Mouse (Mus musculus): ENCODE results near the gene Map3k10.
A peak's percentile ranks its signal among the peaks of the same experiment; 100 is the strongest.

The Map3k10 gene

GRCm38 (mm10) chr7:27674522-27675221, at the start of gene Map3k10:
Gene Map3k10 (minus strand): TSS chr7:27674598.
- DNase-seq (ENCODE audit: low read depth, low spot score): peak; percentile 96

GRCm38 (mm10) chr7:27721951-27722350, 47.6 kb upstream of the Map3k10 start:
- no peak for DNase-seq (ENCODE audit: low read depth, low spot score)

DNA sequence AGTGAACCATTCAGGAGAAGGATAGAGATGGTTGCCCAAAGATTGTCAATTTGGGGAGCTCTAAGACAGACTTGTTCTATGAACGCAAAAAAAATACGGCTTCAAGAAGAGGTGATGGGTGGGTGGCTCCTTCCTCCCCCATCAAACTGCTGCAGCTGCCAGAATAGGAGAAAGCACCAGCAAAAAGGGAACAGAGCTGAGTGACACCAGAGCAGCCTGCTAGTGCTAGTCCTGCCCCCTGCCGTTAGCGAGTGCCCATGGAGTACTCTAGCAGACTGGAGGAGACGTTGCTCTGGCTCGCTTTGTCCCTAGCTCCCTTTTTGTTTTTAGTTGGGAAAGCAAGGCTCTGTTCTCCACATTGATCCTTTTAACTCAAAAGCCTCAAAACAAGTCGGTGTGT, 36.0 kb upstream of the Map3k10 start:
- DNase-seq (ENCODE audit: low read depth, low spot score): no peak

DNA sequence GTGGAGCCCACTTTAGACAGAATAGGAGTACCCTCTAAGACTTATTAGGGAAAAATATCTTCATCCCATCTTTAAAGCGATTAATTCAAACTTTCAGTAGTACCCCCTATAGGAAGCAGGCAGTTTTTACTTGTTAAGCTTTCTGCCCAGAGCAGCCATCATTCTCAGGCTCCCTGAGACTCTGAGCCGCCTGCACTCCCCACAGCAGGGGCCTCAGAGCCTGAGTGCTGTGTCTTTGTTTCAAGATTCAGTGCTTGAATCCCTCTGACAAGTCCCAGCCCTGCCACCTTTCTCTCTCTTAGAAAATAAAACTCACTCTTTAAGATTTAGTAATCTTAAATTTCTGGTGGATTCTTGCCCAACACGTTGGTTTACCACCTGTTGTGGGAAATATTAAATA, 22.3 kb upstream of the Map3k10 start:
- DNase-seq (ENCODE audit: low read depth, low spot score): peak; percentile 85

DNA sequence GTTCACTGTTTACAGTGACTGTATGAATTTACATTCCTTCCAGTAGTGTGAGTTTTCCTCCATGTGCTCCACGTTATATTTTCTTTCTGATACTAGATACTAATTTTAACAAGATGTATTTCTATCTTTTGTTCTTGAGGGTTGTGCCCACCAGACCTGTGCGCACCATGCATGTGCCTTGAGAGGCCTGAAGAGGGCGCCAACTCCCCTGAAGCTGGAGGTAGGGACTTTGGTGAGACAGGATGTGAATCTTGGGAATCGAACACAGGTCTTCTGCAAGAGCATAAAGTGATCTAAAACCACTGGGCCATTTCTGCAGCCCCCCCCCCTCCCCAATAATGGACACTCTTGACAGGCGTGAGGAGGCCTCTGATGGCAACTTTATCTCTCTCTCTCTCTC, 16.7 kb upstream of the Map3k10 start:
- DNase-seq (ENCODE audit: low read depth, low spot score): peak; percentile 86

DNA sequence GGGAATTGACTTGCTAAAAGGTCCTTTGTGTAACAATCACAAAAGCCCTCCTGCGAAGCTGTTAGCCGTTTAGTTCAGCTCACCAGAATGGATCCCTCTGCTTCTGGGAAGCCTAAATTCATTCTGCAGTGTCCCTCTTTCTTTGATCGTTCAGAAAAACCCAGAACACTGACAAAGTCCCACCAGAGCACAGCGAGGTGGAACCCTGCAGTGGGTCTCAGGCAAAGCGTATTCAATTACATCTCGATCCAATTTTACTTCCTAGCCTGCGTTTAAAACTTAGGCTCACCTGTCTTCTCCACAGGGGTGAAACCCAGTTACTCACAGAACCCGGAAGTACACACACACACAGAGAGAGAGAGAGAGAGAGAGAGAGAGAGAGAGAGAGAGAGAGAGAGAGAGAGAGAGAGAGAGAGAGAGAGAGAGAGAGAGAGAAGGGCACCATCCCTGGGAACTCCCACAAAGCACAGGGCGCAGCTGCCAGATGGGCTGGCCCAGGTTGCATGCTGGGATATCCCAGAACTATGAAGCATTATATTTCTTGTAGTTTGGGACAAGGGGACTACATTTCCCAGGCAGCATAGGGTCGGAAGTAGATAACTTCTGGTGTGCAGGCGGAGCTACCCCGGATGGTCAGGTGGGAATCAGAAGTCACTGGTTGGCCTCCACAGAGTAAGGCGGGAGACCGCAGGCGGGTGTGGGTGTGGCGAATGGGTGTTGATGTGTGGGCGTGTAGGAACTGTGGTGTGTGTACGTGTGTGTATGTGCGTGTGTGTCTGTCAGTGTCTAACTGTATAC, 14.6 kb upstream of the Map3k10 start, which contains the start of gene Zfp607b:
Gene Zfp607b, plus strand, starts transcription at position 526 of the 798 bp plus-strand sequence.
- DNase-seq (ENCODE audit: low read depth, low spot score): peak; percentile 97

DNA sequence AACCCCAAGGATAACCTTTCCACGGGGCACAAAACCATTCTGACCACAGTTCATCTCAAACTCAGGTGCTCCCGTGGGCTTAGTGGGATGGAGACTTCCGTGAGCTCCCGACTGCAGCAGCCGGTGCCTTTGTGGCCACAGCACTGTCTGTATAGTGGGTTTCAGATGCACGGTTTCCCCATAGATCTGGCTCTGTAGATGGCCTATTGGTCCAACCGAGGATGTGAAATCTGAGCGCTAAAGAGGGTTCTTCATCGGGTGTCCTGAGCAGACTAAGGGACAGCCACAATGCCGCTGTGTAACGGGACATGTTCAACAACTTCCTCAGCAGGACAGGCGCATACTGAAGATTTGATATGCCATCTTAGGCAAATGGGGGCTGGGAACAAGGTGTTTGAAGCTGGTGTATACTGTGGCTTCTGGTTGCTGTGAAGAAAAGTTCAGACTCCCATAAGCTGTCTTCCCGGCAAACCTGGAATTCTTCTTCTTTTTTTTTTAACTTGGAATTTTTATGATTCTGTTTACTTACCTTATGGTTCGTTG, 13.9 kb upstream of the Map3k10 start:
- no peak for DNase-seq (ENCODE audit: low read depth, low spot score)

DNA sequence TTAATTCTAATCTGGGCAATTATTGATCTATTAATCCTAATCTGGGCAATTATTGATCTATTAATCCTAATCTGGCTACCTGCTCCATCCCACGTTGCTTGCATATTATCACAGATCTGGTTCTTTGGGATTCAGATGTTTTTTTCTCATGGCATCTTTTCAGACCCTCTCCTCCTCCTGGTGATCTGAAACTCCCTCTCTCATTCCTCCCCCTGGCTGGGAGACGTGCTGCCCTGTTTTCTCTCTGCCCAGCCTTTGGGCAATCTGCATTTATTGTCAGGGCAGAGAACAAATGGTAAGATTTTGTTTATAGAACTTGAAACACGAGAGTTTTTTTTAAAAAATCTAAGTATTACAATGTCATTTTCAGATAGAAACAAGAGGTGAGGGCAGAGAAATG, 13.4 kb upstream of the Map3k10 start:
- no peak for DNase-seq (ENCODE audit: low read depth, low spot score)

GRCm38 (mm10) chr7:27687043-27687442, 12.6 kb upstream of the Map3k10 start:
- DNase-seq (ENCODE audit: low read depth, low spot score): no peak

DNA sequence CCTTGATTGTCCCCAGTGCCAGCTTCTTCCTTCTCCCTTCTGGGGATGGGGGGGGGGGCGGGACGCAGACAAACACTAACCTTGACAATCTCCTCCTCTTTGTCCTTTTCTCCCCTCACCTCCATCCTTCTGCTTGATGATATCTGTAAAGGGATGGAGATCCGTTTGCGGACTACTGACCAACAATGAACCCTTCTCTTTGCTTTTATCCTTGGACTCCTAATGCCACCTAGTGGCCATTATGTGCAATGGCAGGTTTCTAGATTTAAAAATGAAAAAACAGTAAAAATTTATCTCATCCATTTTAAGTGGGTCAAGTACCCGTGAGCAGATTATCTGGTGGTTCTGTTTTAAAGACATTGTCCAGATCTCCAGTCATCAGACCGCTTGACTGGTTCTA, 11.3 kb upstream of the Map3k10 start:
- peak; percentile 53 for DNase-seq (ENCODE audit: low read depth, low spot score)

DNA sequence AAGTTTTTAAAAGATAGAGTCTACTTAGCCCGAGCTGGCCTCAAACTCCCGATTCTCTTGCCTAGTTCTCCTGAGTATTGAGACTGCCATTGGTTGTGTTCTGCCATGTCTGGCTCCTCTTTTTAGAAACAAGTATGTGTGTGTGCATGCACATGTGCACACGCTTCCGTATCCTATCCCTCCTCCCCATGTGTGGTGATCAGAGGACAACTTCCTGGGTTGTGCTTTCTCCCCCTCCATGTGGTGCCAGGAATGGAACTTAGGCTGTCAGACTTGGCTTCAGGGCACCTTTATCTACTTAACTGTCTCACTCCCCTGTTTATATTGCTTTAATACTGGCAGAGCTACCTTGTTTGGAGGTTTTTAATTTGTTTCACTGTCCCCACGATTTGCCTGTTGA, 10.8 kb upstream of the Map3k10 start:
- no peak for DNase-seq (ENCODE audit: low read depth, low spot score)

GRCm38 (mm10) chr7:27683218-27683617, 8.8 kb upstream of the Map3k10 start:
- DNase-seq (ENCODE audit: low read depth, low spot score): no peak

GRCm38 (mm10) chr7:27675222-27675612, 819 bp upstream of the Map3k10 start:
- DNase-seq (ENCODE audit: low read depth, low spot score): peak; percentile 47

GRCm38 (mm10) chr7:27674195-27674521, 240 bp downstream of the Map3k10 start:
- no peak for DNase-seq (ENCODE audit: low read depth, low spot score)

- DNase-seq (ENCODE audit: low read depth, low spot score): no peak
These were observed 745 bp downstream of the Map3k10 start for GRCm38 (mm10) chr7:27673575-27674131.

- DNase-seq (ENCODE audit: low read depth, low spot score): no peak
These were observed 1.3 kb downstream of the Map3k10 start for GRCm38 (mm10) chr7:27673064-27673574.

- no peak for DNase-seq (ENCODE audit: low read depth, low spot score)
These were observed 12.4 kb downstream of the Map3k10 start for GRCm38 (mm10) chr7:27662038-27662437.

- peak; percentile 38 for DNase-seq (ENCODE audit: low read depth, low spot score)
These were observed 15.4 kb downstream of the Map3k10 start for GRCm38 (mm10) chr7:27658712-27659663.

DNA sequence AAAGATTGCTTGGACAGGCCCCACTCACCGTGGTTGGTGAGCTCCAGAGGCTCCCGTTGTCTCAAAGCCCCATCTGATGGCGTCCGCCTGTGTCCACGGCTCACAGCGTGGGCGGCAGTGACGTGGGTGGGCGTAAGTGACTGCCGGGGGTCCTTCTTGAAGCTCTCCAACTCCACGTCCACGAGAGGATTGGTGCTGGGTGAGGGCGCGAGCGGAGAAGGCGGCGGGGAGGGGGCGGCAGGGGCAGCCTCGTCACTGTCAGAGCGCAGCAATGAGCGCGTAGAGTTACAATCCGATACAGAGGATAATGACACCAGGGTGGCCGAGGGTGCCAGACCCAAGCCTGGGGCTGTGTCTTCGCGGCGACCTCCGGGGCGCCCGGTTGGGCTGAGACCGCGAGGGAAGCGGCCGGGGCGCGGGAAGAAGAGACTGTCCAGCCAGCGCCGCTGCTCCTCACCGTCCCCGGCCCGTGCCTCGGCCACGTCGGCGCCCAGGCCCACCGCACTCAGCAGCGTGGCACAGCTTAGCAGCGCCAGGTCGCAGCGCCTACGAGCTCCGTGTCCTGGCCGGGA, 16.5 kb downstream of the Map3k10 start:
- peak; percentile 37 for DNase-seq (ENCODE audit: low read depth, low spot score)

- DNase-seq (ENCODE audit: low read depth, low spot score): no peak
These were observed 17.8 kb downstream of the Map3k10 start for GRCm38 (mm10) chr7:27656600-27656999.

DNA sequence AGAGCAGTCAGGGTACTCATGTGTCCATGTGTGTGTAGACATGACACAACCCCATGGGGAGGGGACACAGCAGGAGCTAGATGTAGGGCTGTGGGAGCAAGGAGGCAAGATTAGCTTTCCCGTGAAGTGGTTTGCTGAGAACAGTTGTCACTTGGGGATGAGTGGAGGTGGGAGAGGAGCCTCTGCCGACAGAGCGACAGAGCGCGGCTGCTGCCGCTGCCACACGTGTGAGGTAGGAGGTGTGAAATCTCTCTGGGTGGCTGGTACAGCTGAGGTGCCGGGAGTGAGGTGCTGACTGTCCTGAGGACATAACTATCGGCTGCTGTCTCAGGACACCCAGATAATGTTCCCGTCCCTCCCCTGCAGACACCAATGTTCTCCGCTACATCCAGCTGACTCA, 18.9 kb downstream of the Map3k10 start:
- no peak for DNase-seq (ENCODE audit: low read depth, low spot score)

Data from ZHBTc4 (cell line).